Mouse (Mus musculus): ENCODE results near the gene Ccdc187. TPM values are rescaled to one million over a fixed set of nuclear protein-coding genes. Genes with fewer than 3 reads are reported as not detected.

Gene Ccdc187
- polyA plus RNA-seq, 1 experiment, result 2.2 TPM

GRCm38 (mm10) chr2:26327852-26328251 lies 33.5 kb upstream of the Ccdc187 start:
- Histone ChIP-seq H3K4me3 (ENCODE audit: insufficient read depth, low read length) (no peak overlapping the region), H3K27ac (ENCODE audit: insufficient read depth, low read length) (no peak overlapping the region), H3K4me1 (ENCODE audit: control insufficient read depth, insufficient read depth, low read length) (peaks cover 2% of the 10 kb centered on the region; the same call in 1 of the 2 replicates)
- TF ChIP-seq CTCF (IDR thresholded peaks at IDR 0.05; ENCODE audit: extremely low read depth, insufficient read depth, low read length) (no peak), POLR2A (IDR thresholded peaks at IDR 0.05; ENCODE audit: extremely low read depth, insufficient read depth, low read length) (no peak)

GRCm38 (mm10) chr2:26325386-26326181 lies 31.2 kb upstream of the Ccdc187 start:
- TF ChIP-seq POLR2A (IDR thresholded peaks at IDR 0.05; ENCODE audit: extremely low read depth, insufficient read depth, low read length) (no peak), CTCF (IDR thresholded peaks at IDR 0.05; ENCODE audit: extremely low read depth, insufficient read depth, low read length) (peak; percentile 92)
- Histone ChIP-seq H3K4me3 (ENCODE audit: insufficient read depth, low read length) (no peak overlapping the region), H3K4me1 (ENCODE audit: control insufficient read depth, insufficient read depth, low read length) (peaks cover 2% of the 10 kb centered on the region; the same call in 1 of the 2 replicates), H3K27ac (ENCODE audit: insufficient read depth, low read length) (no peak overlapping the region)

GRCm38 (mm10) chr2:26324917-26325316 lies 30.6 kb upstream of the Ccdc187 start:
- Histone ChIP-seq H3K4me3 (ENCODE audit: insufficient read depth, low read length) (no peak overlapping the region), H3K4me1 (ENCODE audit: control insufficient read depth, insufficient read depth, low read length) (peaks cover 2% of the 10 kb centered on the region; the same call in 1 of the 2 replicates), H3K27ac (ENCODE audit: insufficient read depth, low read length) (no peak overlapping the region)
- TF ChIP-seq CTCF (IDR thresholded peaks at IDR 0.05; ENCODE audit: extremely low read depth, insufficient read depth, low read length) (peak; percentile 66), POLR2A (IDR thresholded peaks at IDR 0.05; ENCODE audit: extremely low read depth, insufficient read depth, low read length) (no peak)

- Histone ChIP-seq H3K4me3 (ENCODE audit: insufficient read depth, low read length) (no peak overlapping the region), H3K4me1 (ENCODE audit: control insufficient read depth, insufficient read depth, low read length) (peaks cover 4% of the 10 kb centered on the region; the same call in 1 of the 2 replicates), H3K27ac (ENCODE audit: insufficient read depth, low read length) (no peak overlapping the region)
- TF ChIP-seq POLR2A (IDR thresholded peaks at IDR 0.05; ENCODE audit: extremely low read depth, insufficient read depth, low read length), result no peak
- TF ChIP-seq CTCF (IDR thresholded peaks at IDR 0.05; ENCODE audit: extremely low read depth, insufficient read depth, low read length), result no peak
These were observed 29.4 kb upstream of the Ccdc187 start for GRCm38 (mm10) chr2:26323589-26324325.

- TF ChIP-seq CTCF (IDR thresholded peaks at IDR 0.05; ENCODE audit: extremely low read depth, insufficient read depth, low read length), result no peak
- no peak for TF ChIP-seq POLR2A (IDR thresholded peaks at IDR 0.05; ENCODE audit: extremely low read depth, insufficient read depth, low read length)
- no peak overlapping the region for H3K4me3 ChIP-seq (ENCODE audit: insufficient read depth, low read length)
- H3K4me1 ChIP-seq (ENCODE audit: control insufficient read depth, insufficient read depth, low read length), result peaks cover 8% of the 10 kb centered on the region
- H3K27ac ChIP-seq (ENCODE audit: insufficient read depth, low read length), result no peak overlapping the region
These were observed 26.2 kb upstream of the Ccdc187 start for GRCm38 (mm10) chr2:26320245-26321185.

GRCm38 (mm10) chr2:26319519-26320244 lies 25.3 kb upstream of the Ccdc187 start:
- no peak for TF ChIP-seq POLR2A (IDR thresholded peaks at IDR 0.05; ENCODE audit: extremely low read depth, insufficient read depth, low read length)
- Histone ChIP-seq H3K4me3 (ENCODE audit: insufficient read depth, low read length) (no peak overlapping the region), H3K27ac (ENCODE audit: insufficient read depth, low read length) (no peak overlapping the region), H3K4me1 (ENCODE audit: control insufficient read depth, insufficient read depth, low read length) (peaks cover 7% of the 10 kb centered on the region)

GRCm38 (mm10) chr2:26319109-26319508 lies 24.8 kb upstream of the Ccdc187 start:
- H3K4me1 ChIP-seq (ENCODE audit: control insufficient read depth, insufficient read depth, low read length), result peaks cover 7% of the 10 kb centered on the region
- no peak overlapping the region for H3K4me3 ChIP-seq (ENCODE audit: insufficient read depth, low read length)
- H3K27ac ChIP-seq (ENCODE audit: insufficient read depth, low read length), result no peak overlapping the region
- TF ChIP-seq CTCF (IDR thresholded peaks at IDR 0.05; ENCODE audit: extremely low read depth, insufficient read depth, low read length) (no peak), POLR2A (IDR thresholded peaks at IDR 0.05; ENCODE audit: extremely low read depth, insufficient read depth, low read length) (no peak)

- TF ChIP-seq POLR2A (IDR thresholded peaks at IDR 0.05; ENCODE audit: extremely low read depth, insufficient read depth, low read length), result no peak
- TF ChIP-seq CTCF (IDR thresholded peaks at IDR 0.05; ENCODE audit: extremely low read depth, insufficient read depth, low read length), result no peak
- H3K4me3 ChIP-seq (ENCODE audit: insufficient read depth, low read length), result no peak overlapping the region
These were observed 23.8 kb upstream of the Ccdc187 start for GRCm38 (mm10) chr2:26317991-26318672.

More at GRCm38 (mm10) chr2:26317991-26318672, 23.8 kb upstream of the Ccdc187 start:
- Histone ChIP-seq H3K27ac (ENCODE audit: insufficient read depth, low read length) (no peak overlapping the region), H3K4me1 (ENCODE audit: control insufficient read depth, insufficient read depth, low read length) (peaks cover 7% of the 10 kb centered on the region)
